Mouse (Mus musculus) limb, embryonic 15.5 days (tissue): ENCODE measurements around the gene Atp8a2. TPM values are rescaled to one million over a fixed set of nuclear protein-coding genes. Genes with fewer than 3 reads are reported as not detected.

Experiments used
- ATAC-seq: fragments of 200-750 bp; cut with Nextera tagmentation; 2 replicates; pipeline ENCODE4 v1.8.0; 2017; ENCODE audit warnings: low read depth, moderate TSS enrichment; ENCODE audit not compliant: insufficient number of reproducible peaks, low FRiP score, low TSS enrichment
- H3K27ac ChIP-seq: fragments of 300-500 bp; sonication (generic); 2 replicates; pipeline ENCODE4 v1.5.1; 2015; ENCODE audit warnings: moderate library complexity, mild to moderate bottlenecking, inconsistent platforms
- H3K27me3 ChIP-seq: fragments of 300-500 bp; sonication (generic); 2 replicates; pipeline ENCODE4 v1.6.1; 2015; ENCODE audit warnings: inconsistent platforms
- H3K36me3 ChIP-seq: fragments of 300-500 bp; sonication (generic); 2 replicates; pipeline ENCODE4 v1.6.1; 2015; ENCODE audit warnings: inconsistent platforms
- H3K4me1 ChIP-seq: fragments of 300-500 bp; sonication (generic); 2 replicates; pipeline ENCODE4 v1.6.1; 2015; ENCODE audit warnings: inconsistent platforms
- H3K4me2 ChIP-seq: fragments of 300-500 bp; sonication (generic); 2 replicates; pipeline ENCODE4 v1.6.1; 2015; ENCODE audit warnings: mild to moderate bottlenecking, inconsistent platforms
- H3K4me3 ChIP-seq: fragments of 300-500 bp; sonication (generic); 2 replicates; pipeline ENCODE4 v1.5.1; 2015; ENCODE audit warnings: mild to moderate bottlenecking, inconsistent platforms
- H3K9ac ChIP-seq: fragments of 300-500 bp; sonication (generic); 2 replicates; pipeline ENCODE4 v1.6.1; 2015; ENCODE audit warnings: inconsistent platforms
- H3K9me3 ChIP-seq: fragments of 300-500 bp; sonication (generic); 2 replicates; pipeline ENCODE4 v1.6.1; 2016; ENCODE audit warnings: inconsistent platforms
- WGBS: fragments of 180-500 bp; shearing (Covaris S2); methylation state at CpG from one replicate; pipeline ENCODE4 v1.1.7; 2015; 5-methylcytosine and 5-hydroxymethylcytosine counted together
- polyA plus RNA-seq: library from polyadenylated mRNA; unstranded; fragments of >200 nt; fragmentation: Nextera tagmentation; extraction: Ambion mirVana; gene quantifications from 2 replicates; pipeline ENCODE4 v1.2.1, GENCODE M21; 2015

Gene Atp8a2
- polyA plus RNA-seq, 1 experiment from 2014 or later: 1.0 TPM

GRCm38 (mm10) chr14:60082771-60083170 is 114.2 kb downstream of the Atp8a2 start:
- no peaks in the 10 kb centered on the region for H3K36me3 ChIP-seq
- no peak for ATAC-seq
- peaks cover 12% of the 10 kb centered on the region for H3K4me1 ChIP-seq
- H3K4me2 ChIP-seq: no peak overlapping the region
- no peak overlapping the region for H3K9ac ChIP-seq
- no peaks in the 10 kb centered on the region for H3K9me3 ChIP-seq
- WGBS: 82% methylated on average over 8 of the region's 8 CpGs
- no peak overlapping the region for H3K27ac ChIP-seq
- no peaks in the 10 kb centered on the region for H3K27me3 ChIP-seq
- H3K4me3 ChIP-seq: no peak overlapping the region

- no peak overlapping the region for H3K4me3 ChIP-seq
- 90% methylated on average over 4 of the region's 4 CpGs for WGBS
- H3K27ac ChIP-seq: no peak overlapping the region
- no peaks in the 10 kb centered on the region for H3K36me3 ChIP-seq
- no peaks in the 10 kb centered on the region for H3K9me3 ChIP-seq
- no peak for ATAC-seq
- no peak overlapping the region for H3K4me2 ChIP-seq
- H3K27me3 ChIP-seq: no peaks in the 10 kb centered on the region
- no peak overlapping the region for H3K9ac ChIP-seq
- H3K4me1 ChIP-seq: no peaks in the 10 kb centered on the region
These were observed 124.5 kb downstream of the Atp8a2 start for GRCm38 (mm10) chr14:60072496-60072895.

DNA sequence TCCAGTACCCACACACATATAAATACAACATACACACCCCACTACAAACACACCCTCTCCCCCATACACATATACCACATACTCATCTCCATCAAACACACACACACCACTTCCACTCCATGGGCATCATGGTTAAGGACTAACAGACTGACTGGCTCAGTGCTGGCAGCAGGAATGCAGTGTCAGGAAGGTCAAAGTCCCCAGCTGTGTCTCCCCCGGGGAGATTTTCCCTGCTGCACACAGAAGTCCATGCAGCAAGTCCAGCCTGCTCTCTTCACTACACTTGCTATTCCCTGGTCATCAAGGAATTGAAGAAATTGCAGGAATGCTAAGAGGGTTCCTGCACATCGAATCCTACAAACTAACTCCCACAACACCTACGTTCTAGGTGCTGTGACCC is 131.8 kb downstream of the Atp8a2 start:
- Histone ChIP-seq H3K9ac (no peak overlapping the region), H3K9me3 (no peaks in the 10 kb centered on the region), H3K4me2 (no peak overlapping the region), H3K36me3 (no peaks in the 10 kb centered on the region), H3K4me1 (no peaks in the 10 kb centered on the region), H3K27ac (no peak overlapping the region), H3K27me3 (no peaks in the 10 kb centered on the region), H3K4me3 (no peak overlapping the region)
- 70% methylated on average over 3 of the region's 3 CpGs for WGBS
- ATAC-seq: no peak

DNA sequence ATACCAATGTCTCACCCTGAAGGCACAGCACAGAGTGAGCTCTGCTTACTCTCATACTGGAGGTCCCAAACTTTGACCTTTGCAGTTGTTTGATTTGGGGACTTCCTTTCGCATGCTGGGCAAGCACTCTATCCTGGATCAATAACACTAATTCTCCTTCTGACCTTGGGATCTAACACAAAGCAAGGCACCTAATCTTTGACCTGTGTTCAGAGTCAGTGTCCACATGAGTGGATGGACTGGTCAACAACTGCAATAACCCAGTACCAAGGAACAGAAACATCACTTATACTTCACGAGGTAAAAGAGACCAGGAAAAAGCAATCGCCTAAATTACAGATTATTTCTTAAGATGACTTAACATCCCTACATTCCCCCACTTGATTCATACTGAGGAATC is 136.0 kb downstream of the Atp8a2 start:
- WGBS: 82% methylated on average over 3 of the region's 3 CpGs

GRCm38 (mm10) chr14:60058867-60059266 is 138.1 kb downstream of the Atp8a2 start:
- no peak overlapping the region for H3K4me3 ChIP-seq
- no peak for ATAC-seq
- no peak overlapping the region for H3K4me2 ChIP-seq
- no peak overlapping the region for H3K9ac ChIP-seq
- H3K36me3 ChIP-seq: no peaks in the 10 kb centered on the region
- H3K4me1 ChIP-seq: no peaks in the 10 kb centered on the region
- no peak overlapping the region for H3K27ac ChIP-seq
- no peaks in the 10 kb centered on the region for H3K9me3 ChIP-seq
- H3K27me3 ChIP-seq: no peaks in the 10 kb centered on the region
- 57% methylated on average over 3 of the region's 3 CpGs for WGBS

More for the DNA sequence above, 136.0 kb downstream of the Atp8a2 start:
- Histone ChIP-seq H3K27ac (no peak overlapping the region), H3K4me3 (no peak overlapping the region), H3K4me1 (no peaks in the 10 kb centered on the region), H3K9me3 (no peaks in the 10 kb centered on the region), H3K27me3 (no peaks in the 10 kb centered on the region), H3K36me3 (no peaks in the 10 kb centered on the region), H3K9ac (no peak overlapping the region), H3K4me2 (no peak overlapping the region)
- no peak for ATAC-seq

GRCm38 (mm10) chr14:60055231-60055630 is 141.7 kb downstream of the Atp8a2 start:
- H3K36me3 ChIP-seq: no peaks in the 10 kb centered on the region
- H3K4me3 ChIP-seq: no peak overlapping the region
- no peak overlapping the region for H3K9ac ChIP-seq
- H3K4me2 ChIP-seq: no peak overlapping the region
- no peak overlapping the region for H3K27ac ChIP-seq
- no peak for ATAC-seq
- H3K27me3 ChIP-seq: no peaks in the 10 kb centered on the region
- no peaks in the 10 kb centered on the region for H3K4me1 ChIP-seq
- WGBS: 89% methylated on average over 4 of the region's 4 CpGs
- H3K9me3 ChIP-seq: no peaks in the 10 kb centered on the region

DNA sequence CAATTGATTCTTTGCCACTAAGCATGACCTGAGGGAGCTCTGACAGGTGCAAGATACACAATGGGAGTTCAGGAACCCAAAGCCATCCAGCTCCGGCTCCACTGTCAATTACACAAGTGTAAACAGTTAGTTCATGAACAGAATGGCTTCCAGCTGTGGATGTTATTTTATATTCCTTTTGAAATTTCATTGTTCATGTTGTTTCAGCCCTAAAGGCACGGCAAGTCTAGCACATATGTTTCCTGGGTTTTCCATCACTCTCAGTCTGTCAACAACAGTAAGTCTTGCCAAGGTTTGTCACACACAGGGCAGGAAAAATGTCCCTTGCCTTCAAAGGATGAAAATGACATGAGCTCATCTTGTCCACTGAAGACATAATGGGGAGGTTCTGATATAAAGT is 166.3 kb downstream of the Atp8a2 start:
- Histone ChIP-seq H3K4me1 (0 out of 2 replicates have a peak, but pooled peaks cover 5% of the 10 kb centered on the region), H3K36me3 (no peaks in the 10 kb centered on the region), H3K9me3 (no peaks in the 10 kb centered on the region), H3K4me3 (no peak overlapping the region), H3K27me3 (no peaks in the 10 kb centered on the region), H3K4me2 (no peak overlapping the region), H3K27ac (no peak overlapping the region), H3K9ac (no peak overlapping the region)
- ATAC-seq: no peak
- 39% methylated on average over 2 of the region's 2 CpGs for WGBS

GRCm38 (mm10) chr14:60027139-60027538 is 169.8 kb downstream of the Atp8a2 start:
- ATAC-seq: no peak
- Histone ChIP-seq H3K4me1 (0 out of 2 replicates have a peak, but pooled peaks cover 5% of the 10 kb centered on the region), H3K4me2 (no peak overlapping the region), H3K27me3 (no peaks in the 10 kb centered on the region; the same call in 1 of the 2 replicates), H3K4me3 (no peak overlapping the region), H3K9ac (no peak overlapping the region), H3K36me3 (no peaks in the 10 kb centered on the region), H3K9me3 (no peaks in the 10 kb centered on the region), H3K27ac (no peak overlapping the region)
- 62% methylated on average over 1 of the region's 1 CpGs for WGBS

DNA sequence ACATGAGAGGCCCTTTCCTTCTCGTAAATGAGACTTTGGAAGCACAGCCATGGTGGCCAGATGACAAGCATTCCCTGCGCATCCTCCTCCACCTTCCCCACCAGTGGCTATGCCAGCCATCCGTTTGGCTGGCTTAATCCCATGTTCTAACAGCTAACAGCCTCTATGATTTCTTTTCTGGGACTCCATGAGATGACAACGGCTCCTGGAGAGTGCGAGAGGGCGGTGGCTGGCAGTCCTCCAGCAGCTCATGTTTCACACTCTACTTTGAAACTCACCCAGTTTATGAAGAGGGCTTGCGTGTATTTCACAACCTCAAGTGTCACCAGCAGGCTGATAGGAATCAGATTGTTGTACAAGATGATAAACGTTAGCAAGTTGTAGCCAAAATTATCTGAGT is 170.3 kb downstream of the Atp8a2 start:
- Histone ChIP-seq H3K4me1 (0 out of 2 replicates have a peak, but pooled peaks cover 5% of the 10 kb centered on the region), H3K9ac (no peak overlapping the region), H3K4me2 (no peak overlapping the region), H3K27me3 (no peaks in the 10 kb centered on the region; the same call in 1 of the 2 replicates), H3K9me3 (no peaks in the 10 kb centered on the region), H3K36me3 (no peaks in the 10 kb centered on the region), H3K4me3 (no peak overlapping the region), H3K27ac (no peak overlapping the region)
- no peak for ATAC-seq
- 27% methylated on average over 8 of the region's 8 CpGs for WGBS

DNA sequence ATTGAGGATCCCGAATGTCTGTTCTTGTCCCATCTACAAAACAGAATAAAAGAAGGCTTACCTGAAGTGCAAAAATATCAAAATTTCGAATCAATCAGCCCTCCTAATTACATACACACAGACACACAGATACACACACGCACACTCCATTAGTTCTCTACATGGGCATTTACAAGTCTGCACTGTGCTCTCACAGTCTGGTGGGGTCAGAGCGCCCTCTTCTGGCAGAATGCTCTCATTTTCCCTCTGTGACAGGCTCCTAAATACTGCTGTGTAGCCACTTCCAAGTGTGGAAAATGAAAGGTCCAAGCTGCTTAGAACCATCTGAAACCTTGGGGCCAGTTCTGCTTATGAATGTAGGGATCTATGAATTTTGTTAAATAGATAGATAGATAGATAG is 181.1 kb downstream of the Atp8a2 start:
- 29% methylated on average over 4 of the region's 4 CpGs for WGBS
- H3K4me1 ChIP-seq: no peaks in the 10 kb centered on the region
- no peak overlapping the region for H3K4me2 ChIP-seq
- H3K9ac ChIP-seq: no peak overlapping the region
- no peaks in the 10 kb centered on the region for H3K9me3 ChIP-seq
- H3K27me3 ChIP-seq: peaks cover 17% of the 10 kb centered on the region; the same call in 1 of the 2 replicates
- peak; percentile 65; the same call in 1 of the 2 replicates for ATAC-seq
- no peak overlapping the region for H3K27ac ChIP-seq
- H3K4me3 ChIP-seq: no peak overlapping the region
- H3K36me3 ChIP-seq: no peaks in the 10 kb centered on the region

GRCm38 (mm10) chr14:60001801-60002200 is 195.2 kb downstream of the Atp8a2 start:
- no peak overlapping the region for H3K27ac ChIP-seq
- H3K4me2 ChIP-seq: no peak overlapping the region
- no peaks in the 10 kb centered on the region for H3K27me3 ChIP-seq
- no peak for ATAC-seq
- no peak overlapping the region for H3K4me3 ChIP-seq
- H3K4me1 ChIP-seq: peaks cover 7% of the 10 kb centered on the region; the same call in 1 of the 2 replicates
- H3K36me3 ChIP-seq: no peaks in the 10 kb centered on the region
- H3K9ac ChIP-seq: no peak overlapping the region
- no peaks in the 10 kb centered on the region for H3K9me3 ChIP-seq
- 73% methylated on average over 1 of the region's 1 CpGs for WGBS

DNA sequence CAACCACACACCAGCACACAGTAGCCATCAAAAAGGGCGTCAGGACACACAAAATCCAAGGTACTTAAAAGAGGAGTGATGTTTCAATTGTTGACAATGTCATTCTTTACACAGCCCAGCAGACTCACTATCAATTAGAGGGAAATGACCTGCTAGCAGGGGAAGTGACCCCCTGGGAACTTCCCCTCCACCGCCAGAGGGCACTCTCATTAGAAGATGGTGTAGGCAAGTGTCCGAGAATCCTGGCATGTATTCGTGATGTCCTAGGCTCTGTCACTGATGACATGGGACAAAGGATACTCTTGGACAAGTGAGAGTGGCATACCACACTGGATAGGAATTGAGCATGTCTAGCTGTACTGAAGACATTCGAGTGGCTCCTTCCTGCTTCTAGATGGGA is 208.1 kb downstream of the Atp8a2 start:
- Histone ChIP-seq H3K9ac (no peak overlapping the region), H3K4me3 (no peak overlapping the region), H3K27me3 (no peaks in the 10 kb centered on the region), H3K4me1 (no peaks in the 10 kb centered on the region), H3K36me3 (no peaks in the 10 kb centered on the region), H3K4me2 (no peak overlapping the region), H3K27ac (no peak overlapping the region), H3K9me3 (no peaks in the 10 kb centered on the region)
- 58% methylated on average over 5 of the region's 5 CpGs for WGBS
- ATAC-seq: no peak

GRCm38 (mm10) chr14:59987975-59988374 is 209.0 kb downstream of the Atp8a2 start:
- ATAC-seq: no peak
- Histone ChIP-seq H3K4me2 (no peak overlapping the region), H3K27ac (no peak overlapping the region), H3K9me3 (no peaks in the 10 kb centered on the region), H3K9ac (no peak overlapping the region), H3K36me3 (no peaks in the 10 kb centered on the region), H3K4me3 (no peak overlapping the region), H3K4me1 (no peaks in the 10 kb centered on the region), H3K27me3 (no peaks in the 10 kb centered on the region)
- WGBS: 68% methylated on average over 3 of the region's 3 CpGs
